Mouse (Mus musculus) limb, embryonic 10.5 days (tissue): Measurements from ENCODE around the gene Cela2a. TPM values are rescaled to one million over a fixed set of nuclear protein-coding genes. Genes with fewer than 3 reads are reported as not detected.

ENCODE experiments used
- DNase-seq: peaks from one replicate; pipeline ENCODE4 v3.0.0-alpha.2; 2017; ENCODE audit warnings: low spot score
- H3K27ac ChIP-seq: fragments of 300-500 bp; sonication (generic); 2 replicates; pipeline ENCODE4 v1.5.1; 2016; ENCODE audit warnings: mild to moderate bottlenecking
- H3K27me3 ChIP-seq: fragments of 300-500 bp; sonication (generic); 2 replicates; pipeline ENCODE4 v1.6.1; 2016; ENCODE audit warnings: low read depth, mild to moderate bottlenecking; ENCODE audit not compliant: poor library complexity, severe bottlenecking
- H3K36me3 ChIP-seq: fragments of 300-500 bp; sonication (generic); 2 replicates; pipeline ENCODE4 v1.6.1; 2016; ENCODE audit warnings: mild to moderate bottlenecking, moderate library complexity
- H3K4me1 ChIP-seq: fragments of 300-500 bp; sonication (generic); 2 replicates; pipeline ENCODE4 v1.6.1; 2016
- H3K4me3 ChIP-seq: fragments of 300-500 bp; sonication (generic); 2 replicates; pipeline ENCODE4 v1.5.1; 2016; ENCODE audit warnings: mild to moderate bottlenecking, moderate library complexity
- H3K9me3 ChIP-seq: fragments of 300-500 bp; sonication (generic); replicated peaks from 2 replicates; pipeline ENCODE4 v1.6.1; 2016; ENCODE audit warnings: mild to moderate bottlenecking
- WGBS: fragments of 180-500 bp; shearing (Covaris S2); methylation state at CpG from one replicate; pipeline ENCODE4 v1.1.7; 2016; 5-methylcytosine and 5-hydroxymethylcytosine counted together
- polyA plus RNA-seq: library from polyadenylated mRNA; unstranded; fragments of >200 nt; fragmentation: Nextera tagmentation; extraction: Ambion mirVana; gene quantifications from 2 replicates; pipeline ENCODE4 v1.2.1, GENCODE M21; 2016

The Cela2a gene
- polyA plus RNA-seq, 1 experiment from 2014 or later, result not detected

GRCm38 (mm10) chr4:141833911-141834310 lies 8.0 kb upstream of the Cela2a start:
- no peak overlapping the region for H3K4me3 ChIP-seq
- DNase-seq, result no peak
- no peaks in the 10 kb centered on the region for H3K27me3 ChIP-seq
- no peaks in the 10 kb centered on the region for H3K9me3 ChIP-seq
- WGBS, result 58% methylated on average over 1 of the region's 1 CpGs
- H3K36me3 ChIP-seq, result no peaks in the 10 kb centered on the region
- H3K4me1 ChIP-seq, result 0 out of 2 replicates have a peak, but pooled peaks cover 5% of the 10 kb centered on the region
- H3K27ac ChIP-seq, result no peak overlapping the region

- Histone ChIP-seq H3K27me3 (no peaks in the 10 kb centered on the region), H3K27ac (no peak overlapping the region), H3K4me1 (0 out of 2 replicates have a peak, but pooled peaks cover 5% of the 10 kb centered on the region), H3K9me3 (no peaks in the 10 kb centered on the region), H3K4me3 (no peak overlapping the region), H3K36me3 (no peaks in the 10 kb centered on the region)
- DNase-seq, result no peak
- WGBS, result 81% methylated on average over 7 of the region's 7 CpGs
These were observed 5.4 kb upstream of the Cela2a start for GRCm38 (mm10) chr4:141831361-141831760.

- no peak for DNase-seq
- Histone ChIP-seq H3K4me3 (no peak overlapping the region), H3K4me1 (0 out of 2 replicates have a peak, but pooled peaks cover 5% of the 10 kb centered on the region), H3K27ac (no peak overlapping the region), H3K36me3 (no peaks in the 10 kb centered on the region), H3K27me3 (no peaks in the 10 kb centered on the region), H3K9me3 (no peaks in the 10 kb centered on the region)
- WGBS, result 69% methylated on average over 11 of the region's 11 CpGs
These were observed 4.4 kb upstream of the Cela2a start for GRCm38 (mm10) chr4:141830381-141830780.

- no peak for DNase-seq
- Histone ChIP-seq H3K4me1 (0 out of 2 replicates have a peak, but pooled peaks cover 5% of the 10 kb centered on the region), H3K27ac (no peak overlapping the region), H3K36me3 (no peaks in the 10 kb centered on the region), H3K27me3 (no peaks in the 10 kb centered on the region), H3K9me3 (no peaks in the 10 kb centered on the region), H3K4me3 (no peak overlapping the region)
- WGBS, result 76% methylated on average over 4 of the region's 4 CpGs
These were observed 2.2 kb upstream of the Cela2a start for GRCm38 (mm10) chr4:141828177-141828576.

GRCm38 (mm10) chr4:141827401-141827800 lies 1.4 kb upstream of the Cela2a start:
- no peak overlapping the region for H3K4me3 ChIP-seq
- peaks cover 9% of the 10 kb centered on the region; the same call in 1 of the 2 replicates for H3K4me1 ChIP-seq
- no peaks in the 10 kb centered on the region for H3K36me3 ChIP-seq
- H3K27ac ChIP-seq, result no peak overlapping the region
- H3K9me3 ChIP-seq, result no peaks in the 10 kb centered on the region
- DNase-seq, result no peak
- no peaks in the 10 kb centered on the region for H3K27me3 ChIP-seq
- WGBS, result 88% methylated on average over 2 of the region's 2 CpGs

- no peaks in the 10 kb centered on the region for H3K27me3 ChIP-seq
- WGBS, result 70% methylated on average over 3 of the region's 3 CpGs
- DNase-seq, result no peak
These were observed 3.0 kb downstream of the Cela2a start for GRCm38 (mm10) chr4:141822979-141823378.

GRCm38 (mm10) chr4:141822089-141822488 lies 3.9 kb downstream of the Cela2a start:
- Histone ChIP-seq H3K9me3 (no peaks in the 10 kb centered on the region), H3K4me1 (peaks cover 21% of the 10 kb centered on the region), H3K36me3 (no peaks in the 10 kb centered on the region), H3K27ac (no peak overlapping the region), H3K27me3 (no peaks in the 10 kb centered on the region), H3K4me3 (no peak overlapping the region)
- DNase-seq, result no peak
- 82% methylated on average over 10 of the region's 10 CpGs for WGBS

More at GRCm38 (mm10) chr4:141822979-141823378, 3.0 kb downstream of the Cela2a start:
- no peak overlapping the region for H3K4me3 ChIP-seq
- H3K36me3 ChIP-seq, result no peaks in the 10 kb centered on the region
- H3K4me1 ChIP-seq, result peaks cover 13% of the 10 kb centered on the region
- H3K27ac ChIP-seq, result no peak overlapping the region
- H3K9me3 ChIP-seq, result no peaks in the 10 kb centered on the region

- no peaks in the 10 kb centered on the region for H3K27me3 ChIP-seq
- H3K4me1 ChIP-seq, result peaks cover 25% of the 10 kb centered on the region
- 81% methylated on average over 3 of the region's 3 CpGs for WGBS
- DNase-seq, result no peak
- no peaks in the 10 kb centered on the region for H3K9me3 ChIP-seq
- 0 out of 2 replicates have a peak, but pooled peaks cover under 1% of the 10 kb centered on the region for H3K36me3 ChIP-seq
- no peak overlapping the region for H3K4me3 ChIP-seq
- H3K27ac ChIP-seq, result no peak overlapping the region
These were observed 4.8 kb downstream of the Cela2a start for GRCm38 (mm10) chr4:141821178-141821577.

GRCm38 (mm10) chr4:141819316-141819715 lies 6.6 kb downstream of the Cela2a start:
- H3K27me3 ChIP-seq, result no peaks in the 10 kb centered on the region
- DNase-seq, result no peak
- H3K4me1 ChIP-seq, result peaks cover 25% of the 10 kb centered on the region
- 89% methylated on average over 7 of the region's 7 CpGs for WGBS
- H3K4me3 ChIP-seq, result no peak overlapping the region
- no peaks in the 10 kb centered on the region for H3K9me3 ChIP-seq
- H3K27ac ChIP-seq, result no peak overlapping the region
- H3K36me3 ChIP-seq, result peaks cover 18% of the 10 kb centered on the region

- no peak for DNase-seq
- Histone ChIP-seq H3K4me3 (no peak overlapping the region), H3K9me3 (no peaks in the 10 kb centered on the region), H3K27me3 (no peaks in the 10 kb centered on the region), H3K4me1 (peaks cover 25% of the 10 kb centered on the region), H3K27ac (no peak overlapping the region), H3K36me3 (peaks cover 22% of the 10 kb centered on the region)
- 88% methylated on average over 13 of the region's 13 CpGs for WGBS
These were observed 7.1 kb downstream of the Cela2a start for GRCm38 (mm10) chr4:141818861-141819260.

- DNase-seq, result no peak
- WGBS, result 81% methylated on average over 10 of the region's 10 CpGs
- H3K27ac ChIP-seq, result no peak overlapping the region
- H3K4me3 ChIP-seq, result no peak overlapping the region
- no peaks in the 10 kb centered on the region for H3K9me3 ChIP-seq
- peaks cover 34% of the 10 kb centered on the region for H3K36me3 ChIP-seq
- H3K27me3 ChIP-seq, result no peaks in the 10 kb centered on the region
- H3K4me1 ChIP-seq, result peaks cover 24% of the 10 kb centered on the region
These were observed 8.3 kb downstream of the Cela2a start for GRCm38 (mm10) chr4:141817706-141818105.

- H3K27ac ChIP-seq, result no peak overlapping the region
- H3K36me3 ChIP-seq, result peaks cover 41% of the 10 kb centered on the region
- no peak for DNase-seq
- no peaks in the 10 kb centered on the region for H3K27me3 ChIP-seq
- no peak overlapping the region for H3K4me3 ChIP-seq
- H3K9me3 ChIP-seq, result no peaks in the 10 kb centered on the region
- H3K4me1 ChIP-seq, result peaks cover 20% of the 10 kb centered on the region
- 83% methylated on average over 14 of the region's 14 CpGs for WGBS
These were observed 8.9 kb downstream of the Cela2a start for GRCm38 (mm10) chr4:141816776-141817655.

- 93% methylated on average over 7 of the region's 7 CpGs for WGBS
- Histone ChIP-seq H3K27me3 (no peaks in the 10 kb centered on the region), H3K9me3 (no peaks in the 10 kb centered on the region), H3K4me3 (no peak overlapping the region), H3K4me1 (peaks cover 12% of the 10 kb centered on the region), H3K36me3 (peaks cover 48% of the 10 kb centered on the region), H3K27ac (no peak overlapping the region)
- DNase-seq, result no peak
These were observed 9.7 kb downstream of the Cela2a start for GRCm38 (mm10) chr4:141816267-141816666.
